Mouse (Mus musculus): ENCODE measurements around the gene Cdc42ep5. TPM values are rescaled to one million over a fixed set of nuclear protein-coding genes. Genes with fewer than 3 reads are reported as not detected.
"Not testable (repeated sequence)": the region's sequence is repeated elsewhere in the genome, so short reads cannot be mapped to it uniquely, and the experiment has no call there.

The Cdc42ep5 gene
- polyA plus RNA-seq (2012; rRNA removed): 3.7 and 4.8 TPM in 2 replicates

DNA sequence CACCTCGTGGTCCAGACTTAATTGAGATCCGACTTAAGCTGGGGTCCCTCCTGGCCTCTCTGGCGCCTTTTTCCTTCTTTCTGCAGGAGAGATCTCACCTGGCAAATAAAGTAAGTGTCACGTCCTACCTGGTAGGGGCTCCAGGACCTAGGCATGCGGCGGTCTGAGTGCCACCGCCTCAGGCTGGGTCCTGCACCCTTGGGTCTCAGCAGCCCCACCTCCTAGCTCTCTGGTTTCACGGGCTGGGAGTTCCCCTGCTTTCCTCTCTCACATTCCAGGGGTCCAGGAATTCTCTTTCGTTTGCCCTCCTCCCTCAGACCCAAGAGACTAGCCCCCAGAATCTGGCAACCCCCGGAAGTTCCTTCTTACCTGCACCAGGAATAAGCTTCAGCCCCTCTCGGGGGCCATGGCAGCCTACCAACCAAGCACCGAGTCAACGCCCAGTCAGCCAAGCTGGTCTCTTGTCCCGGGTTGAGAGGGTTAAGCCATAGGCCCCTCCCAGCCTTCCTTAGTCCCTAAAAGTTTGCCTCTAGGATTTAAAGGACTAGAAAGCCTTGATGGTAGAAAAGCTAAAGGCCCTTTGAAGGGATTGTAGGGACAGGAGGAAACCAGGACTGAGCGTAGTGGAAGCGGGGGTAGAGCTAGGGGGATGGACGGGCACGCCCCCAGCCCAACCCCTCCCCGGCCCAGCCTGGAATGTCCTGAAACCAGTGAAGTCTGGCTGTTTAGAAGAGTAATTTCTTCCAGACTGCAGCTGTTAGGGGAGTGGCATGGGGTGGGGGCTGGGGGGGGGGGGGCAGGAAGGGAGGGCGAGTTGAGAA is at the start of gene Cdc42ep5:
TSS of gene Cdc42ep5 (minus strand) at position 771 of the 821 bp plus-strand sequence.
- H3K4me3 ChIP-seq (ENCODE audit: insufficient read depth, low read length): peak within 1 kb of the TSS; percentile 20
- H3K27ac ChIP-seq (ENCODE audit: insufficient read depth, low read length): no peak within 1 kb of the TSS
- TF ChIP-seq CTCF (IDR thresholded peaks at IDR 0.05; ENCODE audit: extremely low read depth, insufficient read depth, low read length): no peak
- TF ChIP-seq POLR2A (IDR thresholded peaks at IDR 0.05; ENCODE audit: extremely low read depth, insufficient read depth, low read length): no peak
- H3K4me1 ChIP-seq (ENCODE audit: control insufficient read depth, insufficient read depth, low read length): no peaks in the 10 kb centered on the region

DNA sequence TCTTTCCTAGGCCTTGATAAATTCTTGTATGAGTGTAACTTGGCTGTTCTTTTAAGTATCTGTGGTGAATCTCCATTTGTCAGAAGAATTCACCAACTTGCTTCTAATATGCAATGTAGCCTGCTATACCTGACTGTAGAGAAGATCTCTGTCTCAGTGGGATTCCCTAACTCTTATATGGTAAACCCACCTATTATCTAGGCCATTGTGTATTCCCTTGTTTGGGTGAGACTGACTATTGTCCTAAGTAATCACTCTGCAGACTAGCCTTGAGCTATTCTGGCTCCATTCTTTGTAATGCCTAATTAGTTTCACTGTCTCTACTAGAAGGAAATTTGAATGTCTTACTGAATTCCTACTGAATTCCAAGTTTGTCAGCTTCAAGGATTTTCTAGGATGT is 48.8 kb upstream of the Cdc42ep5 start:
- H3K4me3 ChIP-seq (ENCODE audit: insufficient read depth, low read length); H3K4me1 ChIP-seq (ENCODE audit: control insufficient read depth, insufficient read depth, low read length); H3K27ac ChIP-seq (ENCODE audit: insufficient read depth, low read length): not testable (repeated sequence)

DNA sequence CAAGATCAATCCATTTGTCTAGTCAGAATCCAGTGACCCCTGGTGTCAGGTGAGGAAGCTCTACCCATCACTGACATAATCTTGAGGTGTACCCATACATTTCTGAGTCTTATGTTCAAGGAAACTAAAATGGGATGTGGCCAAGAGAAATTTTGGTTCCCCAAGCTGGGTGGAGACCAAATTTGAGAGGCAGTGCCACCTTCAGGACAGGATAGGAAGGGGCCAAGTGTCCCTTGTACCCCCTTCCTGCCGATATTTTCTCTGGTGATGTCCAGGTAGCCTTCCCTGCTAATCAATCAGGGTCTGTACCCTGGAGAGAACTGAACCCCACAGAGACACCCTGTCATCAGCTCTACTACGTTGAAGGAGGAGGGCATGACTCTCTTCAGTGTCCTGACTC is 44.0 kb upstream of the Cdc42ep5 start:
- no peak overlapping the region for H3K27ac ChIP-seq (ENCODE audit: insufficient read depth, low read length)
- TF ChIP-seq CTCF (IDR thresholded peaks at IDR 0.05; ENCODE audit: extremely low read depth, insufficient read depth, low read length) (no peak), POLR2A (IDR thresholded peaks at IDR 0.05; ENCODE audit: extremely low read depth, insufficient read depth, low read length) (no peak)
- H3K4me1 ChIP-seq (ENCODE audit: control insufficient read depth, insufficient read depth, low read length): no peaks in the 10 kb centered on the region
- no peak overlapping the region for H3K4me3 ChIP-seq (ENCODE audit: insufficient read depth, low read length)

DNA sequence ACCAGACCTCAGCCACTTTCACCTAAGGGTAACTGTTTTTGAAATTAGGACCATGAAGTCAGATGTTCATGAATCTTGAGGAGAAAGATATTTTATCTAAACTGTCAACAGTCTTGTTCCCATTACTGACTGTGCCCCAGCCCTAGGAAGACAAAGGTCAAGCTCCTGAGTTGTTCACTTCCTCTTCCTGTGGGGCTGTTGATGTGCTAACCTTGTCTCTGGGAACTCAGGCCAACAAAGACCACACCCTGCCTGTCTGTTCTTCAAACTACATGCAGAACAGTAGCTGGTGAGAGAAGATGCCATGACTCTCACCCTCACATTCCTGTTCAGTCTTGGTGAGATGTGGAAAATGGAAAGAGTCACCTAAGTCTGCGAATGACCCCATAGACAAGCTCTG is 42.5 kb upstream of the Cdc42ep5 start:
- Histone ChIP-seq H3K27ac (ENCODE audit: insufficient read depth, low read length) (no peak overlapping the region), H3K4me1 (ENCODE audit: control insufficient read depth, insufficient read depth, low read length) (no peaks in the 10 kb centered on the region), H3K4me3 (ENCODE audit: insufficient read depth, low read length) (no peak overlapping the region)
- TF ChIP-seq POLR2A (IDR thresholded peaks at IDR 0.05; ENCODE audit: extremely low read depth, insufficient read depth, low read length) (no peak), CTCF (IDR thresholded peaks at IDR 0.05; ENCODE audit: extremely low read depth, insufficient read depth, low read length) (no peak)

DNA sequence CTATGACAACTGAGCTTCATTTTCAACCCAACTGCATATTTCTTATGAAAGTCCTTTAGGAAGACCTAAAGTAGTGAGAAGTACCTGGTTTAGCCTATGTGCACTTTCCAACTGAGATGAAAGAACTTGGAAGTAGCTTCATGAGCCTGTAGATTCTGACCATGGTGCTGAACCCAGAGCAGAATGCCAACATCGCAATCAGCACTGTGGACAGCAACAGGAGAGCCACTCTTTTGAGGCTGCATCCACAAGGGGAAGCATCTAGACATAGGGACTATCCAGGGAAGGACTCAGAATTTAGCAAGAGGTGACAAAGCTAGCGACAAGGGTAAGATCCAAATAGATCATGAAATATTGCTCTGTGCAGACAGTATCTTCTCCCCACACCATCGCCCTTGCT is 13.8 kb upstream of the Cdc42ep5 start:
- Histone ChIP-seq H3K27ac (ENCODE audit: insufficient read depth, low read length) (no peak overlapping the region), H3K4me1 (ENCODE audit: control insufficient read depth, insufficient read depth, low read length) (no peaks in the 10 kb centered on the region), H3K4me3 (ENCODE audit: insufficient read depth, low read length) (no peak overlapping the region)
- no peak for TF ChIP-seq POLR2A (IDR thresholded peaks at IDR 0.05; ENCODE audit: extremely low read depth, insufficient read depth, low read length)
- no peak for TF ChIP-seq CTCF (IDR thresholded peaks at IDR 0.05; ENCODE audit: extremely low read depth, insufficient read depth, low read length)

DNA sequence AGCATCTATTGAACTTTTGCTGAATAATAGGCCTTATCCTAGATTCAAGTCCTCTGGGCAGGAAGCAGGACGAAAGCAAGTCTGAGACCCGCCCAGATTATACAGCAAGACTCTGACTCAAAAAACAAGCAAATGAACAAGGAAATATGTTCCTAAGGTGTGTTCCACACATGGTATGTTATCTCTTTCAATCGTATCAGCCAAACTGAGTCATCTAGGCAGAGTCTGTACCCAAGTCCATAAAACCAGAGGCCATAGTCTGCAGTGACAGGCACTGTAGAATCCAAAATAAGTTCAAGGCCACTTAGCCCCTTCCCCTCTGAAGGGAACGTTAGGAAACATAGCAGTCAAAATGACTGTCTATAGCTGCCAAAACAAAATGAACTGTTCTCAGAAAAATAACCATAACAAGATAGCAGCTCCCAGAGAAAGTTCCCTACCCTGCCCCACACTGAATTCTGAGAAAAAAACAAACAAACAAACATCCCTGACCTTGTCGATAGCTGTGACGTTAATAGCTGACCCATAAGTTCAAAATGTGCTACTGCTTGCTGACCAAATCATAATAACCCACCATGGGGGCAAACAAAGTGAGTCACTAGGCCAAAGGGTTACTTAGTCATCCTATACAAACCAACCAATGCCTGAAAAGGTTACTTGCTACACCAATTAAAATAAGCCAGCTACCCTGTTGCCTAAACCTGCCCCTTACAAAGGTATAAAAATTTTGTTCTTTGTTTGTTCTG is 5.7 kb upstream of the Cdc42ep5 start:
- Histone ChIP-seq H3K4me3 (ENCODE audit: insufficient read depth, low read length) (no peak overlapping the region), H3K4me1 (ENCODE audit: control insufficient read depth, insufficient read depth, low read length) (no peaks in the 10 kb centered on the region), H3K27ac (ENCODE audit: insufficient read depth, low read length) (no peak overlapping the region)
- TF ChIP-seq POLR2A (IDR thresholded peaks at IDR 0.05; ENCODE audit: extremely low read depth, insufficient read depth, low read length): no peak

DNA sequence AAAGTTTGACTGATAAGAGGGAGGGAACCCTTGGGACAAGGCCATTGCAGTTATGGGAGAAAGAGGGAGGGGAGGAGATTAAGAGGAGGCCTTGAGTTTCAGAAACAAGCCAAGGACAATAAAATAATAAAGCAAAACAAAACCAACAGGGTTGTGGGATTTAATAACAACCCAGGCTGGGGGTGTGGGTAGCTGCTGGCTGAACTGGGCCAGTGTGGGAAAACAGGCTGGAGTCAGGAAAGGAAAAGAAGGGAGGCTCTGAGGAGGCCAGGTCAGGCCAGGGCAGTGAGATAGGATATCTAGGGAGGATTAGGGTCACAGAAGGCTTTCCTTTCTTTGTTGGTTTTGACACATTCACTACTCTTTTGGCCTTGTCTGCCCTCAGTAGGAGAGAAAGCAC is 2.4 kb upstream of the Cdc42ep5 start:
- no peak overlapping the region for H3K4me3 ChIP-seq (ENCODE audit: insufficient read depth, low read length)
- TF ChIP-seq CTCF (IDR thresholded peaks at IDR 0.05; ENCODE audit: extremely low read depth, insufficient read depth, low read length) (no peak), POLR2A (IDR thresholded peaks at IDR 0.05; ENCODE audit: extremely low read depth, insufficient read depth, low read length) (no peak)
- H3K4me1 ChIP-seq (ENCODE audit: control insufficient read depth, insufficient read depth, low read length): no peaks in the 10 kb centered on the region
- no peak overlapping the region for H3K27ac ChIP-seq (ENCODE audit: insufficient read depth, low read length)

DNA sequence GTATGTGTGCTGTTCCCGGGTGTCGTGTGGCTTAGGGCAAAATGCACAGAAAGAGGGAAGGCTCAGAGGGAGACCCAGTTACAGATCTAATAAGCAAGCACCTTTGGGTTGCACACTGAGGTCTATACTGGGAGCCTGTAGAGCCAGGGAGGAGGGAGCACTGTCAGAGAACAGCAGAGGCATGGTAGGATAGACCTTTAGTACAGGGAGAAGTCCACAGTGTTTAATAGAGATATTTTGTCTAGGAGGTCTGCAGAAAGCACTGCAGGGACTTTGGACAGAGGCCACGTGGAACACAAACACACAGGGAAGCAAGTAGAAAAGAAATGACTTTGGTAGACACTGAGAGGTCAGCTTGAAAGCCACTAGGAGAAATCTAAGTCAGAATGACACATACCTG is 626 bp upstream of the Cdc42ep5 start:
- no peak overlapping the region for H3K4me3 ChIP-seq (ENCODE audit: insufficient read depth, low read length)
- no peaks in the 10 kb centered on the region for H3K4me1 ChIP-seq (ENCODE audit: control insufficient read depth, insufficient read depth, low read length)
- TF ChIP-seq CTCF (IDR thresholded peaks at IDR 0.05; ENCODE audit: extremely low read depth, insufficient read depth, low read length): no peak
- TF ChIP-seq POLR2A (IDR thresholded peaks at IDR 0.05; ENCODE audit: extremely low read depth, insufficient read depth, low read length): no peak
- no peak overlapping the region for H3K27ac ChIP-seq (ENCODE audit: insufficient read depth, low read length)

DNA sequence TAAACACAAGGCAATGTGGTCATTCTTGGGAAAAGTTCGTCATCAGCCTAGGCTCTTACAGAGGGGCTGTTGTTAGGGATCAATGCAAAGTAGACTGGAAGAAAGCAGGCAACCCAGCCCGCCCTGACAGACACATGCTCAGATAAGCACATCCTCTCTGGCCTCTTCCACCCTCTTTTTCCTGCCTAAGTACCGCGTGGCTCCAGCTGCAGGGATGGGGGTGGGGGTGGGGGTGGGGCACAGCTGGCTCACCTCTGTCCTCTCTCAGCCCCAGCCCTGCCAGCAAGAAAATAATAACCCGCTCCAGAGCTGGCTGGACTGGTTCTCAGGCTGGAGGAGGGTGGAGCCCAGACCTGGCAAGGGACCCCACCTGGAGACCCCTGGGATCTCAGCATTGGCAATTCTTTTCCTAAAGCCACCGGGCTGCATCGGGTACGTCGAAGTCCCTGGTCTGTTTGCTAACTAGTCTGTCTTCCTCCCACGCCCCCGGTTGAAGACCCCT is 1.0 kb downstream of the Cdc42ep5 start:
- Histone ChIP-seq H3K4me3 (ENCODE audit: insufficient read depth, low read length) (peak overlapping the region; percentile 20), H3K27ac (ENCODE audit: insufficient read depth, low read length) (no peak overlapping the region), H3K4me1 (ENCODE audit: control insufficient read depth, insufficient read depth, low read length) (no peaks in the 10 kb centered on the region)
- TF ChIP-seq CTCF (IDR thresholded peaks at IDR 0.05; ENCODE audit: extremely low read depth, insufficient read depth, low read length) (no peak), POLR2A (IDR thresholded peaks at IDR 0.05; ENCODE audit: extremely low read depth, insufficient read depth, low read length) (no peak)

DNA sequence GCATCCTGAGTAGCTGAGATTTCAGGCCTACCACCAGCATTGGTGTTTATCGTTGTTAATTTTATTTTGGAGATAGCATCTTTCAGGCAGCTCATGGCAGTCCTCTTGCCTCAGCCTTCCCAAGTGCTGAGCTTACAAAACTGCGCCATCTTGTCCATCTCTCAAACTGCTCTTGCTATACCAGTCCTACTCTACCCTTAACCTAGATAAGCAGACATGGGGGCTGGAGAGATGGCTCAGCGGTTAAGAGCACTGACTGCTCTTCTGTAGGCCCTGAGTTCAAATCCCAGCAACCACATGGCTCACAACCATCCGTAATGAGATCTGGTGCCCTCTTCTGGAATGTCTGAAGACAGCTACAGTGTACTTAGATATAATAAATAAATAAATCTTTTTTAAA is 3.1 kb downstream of the Cdc42ep5 start:
- H3K27ac ChIP-seq (ENCODE audit: insufficient read depth, low read length); H3K4me3 ChIP-seq (ENCODE audit: insufficient read depth, low read length); H3K4me1 ChIP-seq (ENCODE audit: control insufficient read depth, insufficient read depth, low read length): not testable (repeated sequence)
